Mouse (Mus musculus) adrenal gland, adult 8-10 months (tissue): ENCODE data around the gene Aig1. TPM values are rescaled to one million over a fixed set of nuclear protein-coding genes. Genes with fewer than 3 reads are reported as not detected.

Experiments
- DNase-seq: peaks from one replicate; pipeline ENCODE4 v3.0.0; 2022
- total RNA-seq, 4 experiments: library from RNA; stranded (reverse); gene quantifications; 2 replicates each; pipeline ENCODE4 v1.2.4; 2022

The Aig1 gene
- total RNA-seq, 4 experiments from 2014 or later, result 24.8 to 38.4 (median 30.6) TPM

GRCm38 (mm10) chr10:13774910-13775309 is 93.9 kb downstream of the Aig1 start:
- no peak for DNase-seq

- no peak for DNase-seq
Observed at GRCm38 (mm10) chr10:13770720-13771119, 98.1 kb downstream of the Aig1 start.

GRCm38 (mm10) chr10:13769789-13770188 is 99.0 kb downstream of the Aig1 start:
- DNase-seq, result no peak

GRCm38 (mm10) chr10:13768866-13769265 is 99.9 kb downstream of the Aig1 start:
- DNase-seq, result no peak

- DNase-seq, result no peak
Observed at GRCm38 (mm10) chr10:13767076-13767475, 101.7 kb downstream of the Aig1 start.

- no peak for DNase-seq
Observed at GRCm38 (mm10) chr10:13763151-13763550, 105.6 kb downstream of the Aig1 start.

GRCm38 (mm10) chr10:13754712-13755111 is 114.1 kb downstream of the Aig1 start:
- no peak for DNase-seq

- no peak for DNase-seq
Observed at GRCm38 (mm10) chr10:13753777-13754176, 115.0 kb downstream of the Aig1 start.

- DNase-seq, result peak; percentile 23
Observed at GRCm38 (mm10) chr10:13739494-13740140, 129.2 kb downstream of the Aig1 start.

- DNase-seq, result no peak
Observed at GRCm38 (mm10) chr10:13730039-13730748, 138.6 kb downstream of the Aig1 start.

- no peak for DNase-seq
Observed at GRCm38 (mm10) chr10:13727676-13728075, 141.1 kb downstream of the Aig1 start.

GRCm38 (mm10) chr10:13726206-13726605 is 142.6 kb downstream of the Aig1 start:
- DNase-seq, result no peak

GRCm38 (mm10) chr10:13725276-13725675 is 143.5 kb downstream of the Aig1 start:
- DNase-seq, result no peak

- no peak for DNase-seq
Observed at GRCm38 (mm10) chr10:13716132-13716531, 152.6 kb downstream of the Aig1 start.

GRCm38 (mm10) chr10:13715584-13715983 is 153.2 kb downstream of the Aig1 start:
- DNase-seq, result no peak

- no peak for DNase-seq
Observed at GRCm38 (mm10) chr10:13714920-13715293, 153.9 kb downstream of the Aig1 start.

- DNase-seq, result peak; percentile 15
Observed at GRCm38 (mm10) chr10:13714199-13714919, 154.4 kb downstream of the Aig1 start.

GRCm38 (mm10) chr10:13713711-13714110 is 155.1 kb downstream of the Aig1 start:
- no peak for DNase-seq

- no peak for DNase-seq
Observed at GRCm38 (mm10) chr10:13713116-13713515, 155.7 kb downstream of the Aig1 start.

- no peak for DNase-seq
Observed at GRCm38 (mm10) chr10:13711281-13711829, 157.4 kb downstream of the Aig1 start.

- DNase-seq, result no peak
Observed at GRCm38 (mm10) chr10:13705771-13706170, 163.0 kb downstream of the Aig1 start.

GRCm38 (mm10) chr10:13702688-13703087 is 166.1 kb downstream of the Aig1 start:
- DNase-seq, result no peak

- no peak for DNase-seq
Observed at GRCm38 (mm10) chr10:13702043-13702442, 166.7 kb downstream of the Aig1 start.
